Mouse (Mus musculus) layer of hippocampus, postnatal 10 days (tissue): ENCODE measurements at regions not wholly inside any gene's neighbourhood (a gene's known extent, or its start where the extent isn't known, plus 50 kb on each side); places are given as distances from the start of the nearest gene placed in this dataset.
A peak's percentile ranks its signal among the peaks of the same experiment; 100 is the strongest.

ENCODE experiments used
- DNase-seq, 2 experiments: peaks; one replicate each; pipeline ENCODE4 v3.0.0; 2021; ENCODE audit warnings: low spot score in 2 of 2

- no peak for DNase-seq
Observed at GRCm38 (mm10) chr13:40509290-40509689, 148.0 kb upstream of the Ofcc1 start.

- peak; percentile 36 to 46 for DNase-seq
Observed at GRCm38 (mm10) chr13:40480830-40481229, 119.6 kb upstream of the Ofcc1 start.

GRCm38 (mm10) chr13:40472683-40473082, 111.4 kb upstream of the Ofcc1 start:
- DNase-seq, result no peak

GRCm38 (mm10) chr13:40469162-40469561, 107.9 kb upstream of the Ofcc1 start:
- no peak for DNase-seq

GRCm38 (mm10) chr13:40453360-40453759, 92.1 kb upstream of the Ofcc1 start:
- no peak for DNase-seq

GRCm38 (mm10) chr13:40429831-40430230, 68.6 kb upstream of the Ofcc1 start:
- DNase-seq, result no peak

- no peak for DNase-seq
Observed at GRCm38 (mm10) chr13:40423051-40423450, 61.8 kb upstream of the Ofcc1 start.

- no peak for DNase-seq
Observed at GRCm38 (mm10) chr13:40417856-40418255, 56.6 kb upstream of the Ofcc1 start.

- DNase-seq, result no peak
Observed at GRCm38 (mm10) chr13:40413074-40413473, 51.8 kb upstream of the Ofcc1 start.
